Mouse (Mus musculus): Measurements from ENCODE around the gene Stx6. TPM values are rescaled to one million over a fixed set of nuclear protein-coding genes. Genes with fewer than 3 reads are reported as not detected.

Stx6 gene
- total RNA-seq (2021), result 10 to 100 TPM; 11.8 to 13.0 TPM
- long read RNA-seq, experiment 1, full-length matches to known transcripts, result 18 of 19 reads
- long read RNA-seq, experiment 1, partial matches to known transcripts, result 0 of 19 reads
- long read RNA-seq, experiment 1, other reads (novel, unspliced or antisense), result 1 of 19 reads
- long read RNA-seq, experiment 2, full-length matches to known transcripts, result 17 of 18 reads
- long read RNA-seq, experiment 2, partial matches to known transcripts, result 1 of 18 reads
- long read RNA-seq, experiment 2, other reads (novel, unspliced or antisense), result 0 of 18 reads

DNA sequence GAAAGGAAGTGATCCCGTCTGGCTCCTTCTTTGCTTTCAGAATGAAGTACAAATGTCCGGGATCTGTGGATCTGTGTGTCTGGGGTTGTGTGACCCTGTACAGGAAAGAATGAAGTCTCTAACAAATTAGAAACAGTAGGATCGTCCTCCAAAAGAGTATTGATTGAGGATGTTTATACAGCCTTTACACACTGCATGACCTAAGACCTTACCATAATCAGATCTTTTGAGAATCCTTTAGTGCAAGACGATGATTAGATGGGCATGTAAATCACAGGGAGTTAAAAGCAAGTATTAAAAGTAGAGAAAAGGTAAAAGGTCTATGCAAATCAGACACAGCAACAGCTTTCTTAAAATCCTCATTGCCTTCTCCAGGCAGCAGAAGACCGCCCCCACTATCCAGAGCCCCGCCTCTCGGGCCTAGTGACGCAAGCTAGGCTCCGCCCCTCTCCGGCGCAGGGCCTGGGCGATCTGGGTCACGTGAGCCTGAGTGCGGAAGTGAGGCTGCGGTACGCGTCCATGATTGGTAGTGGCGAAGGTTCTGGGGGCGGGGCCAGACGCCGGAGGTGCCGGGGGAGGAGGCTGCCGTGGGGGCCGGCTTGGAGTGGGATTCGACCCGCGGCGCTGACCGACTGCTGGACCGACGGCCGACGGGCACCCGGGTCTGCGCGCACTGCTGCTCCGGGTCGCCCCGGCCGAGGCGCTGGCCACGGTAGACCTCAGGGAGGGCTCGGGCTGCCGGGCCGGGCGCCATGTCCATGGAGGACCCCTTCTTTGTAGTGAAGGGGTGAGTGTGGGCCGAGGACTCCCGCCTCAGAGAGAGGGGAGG lies at the start of gene Stx6:
Stx6 (plus strand) TSS at position 575 of the 829 bp plus-strand sequence.
- DNase-seq (ENCODE audit: low spot score), result peak; percentile 98

DNA sequence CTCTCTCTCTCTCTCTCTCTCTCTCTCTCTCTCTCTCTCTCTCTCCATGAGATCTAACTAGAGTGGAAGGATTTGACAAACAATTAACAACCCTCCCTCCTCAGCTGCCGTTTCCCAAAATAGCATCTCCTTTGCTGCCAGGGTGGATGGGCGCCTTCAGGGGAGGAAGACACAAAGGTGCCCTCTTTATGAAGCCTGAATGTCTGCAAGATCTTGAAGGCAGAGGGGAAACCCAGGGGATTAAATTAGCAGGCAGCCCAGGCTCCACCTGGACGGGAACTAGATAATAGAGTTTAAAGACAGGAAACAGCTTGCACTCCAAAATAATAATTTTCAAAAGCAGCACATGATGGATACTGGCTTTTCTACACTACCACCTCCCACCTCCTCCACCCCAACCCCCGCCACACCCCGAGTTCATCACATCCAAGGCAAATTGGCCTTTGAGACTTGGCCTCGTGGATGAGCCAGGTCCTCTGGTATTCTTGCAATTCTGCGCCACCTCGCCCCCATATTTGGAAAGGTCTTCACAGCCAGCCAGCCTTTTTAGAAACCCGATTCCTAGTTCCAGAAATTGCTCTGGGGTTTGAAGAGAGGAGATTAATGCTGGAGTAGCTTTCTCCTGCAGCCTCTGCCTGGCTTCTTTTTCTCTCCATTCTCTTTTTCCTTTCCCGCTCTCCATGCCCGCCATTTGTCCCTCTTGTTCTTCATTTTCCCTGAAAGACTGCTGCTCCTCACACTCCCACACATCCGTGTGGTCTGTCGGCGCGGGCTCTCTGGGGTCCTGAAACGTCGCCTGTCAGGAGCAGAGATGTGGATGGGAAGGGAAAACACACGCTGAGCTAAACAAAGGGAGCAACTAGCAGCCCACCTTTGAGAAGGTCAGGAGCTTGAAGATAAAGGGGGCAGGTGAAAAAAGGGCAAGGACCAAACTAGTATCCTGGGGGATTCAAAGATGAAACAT lies 48.8 kb upstream of the Stx6 start:
- peak; percentile 57 for DNase-seq (ENCODE audit: low spot score)

DNA sequence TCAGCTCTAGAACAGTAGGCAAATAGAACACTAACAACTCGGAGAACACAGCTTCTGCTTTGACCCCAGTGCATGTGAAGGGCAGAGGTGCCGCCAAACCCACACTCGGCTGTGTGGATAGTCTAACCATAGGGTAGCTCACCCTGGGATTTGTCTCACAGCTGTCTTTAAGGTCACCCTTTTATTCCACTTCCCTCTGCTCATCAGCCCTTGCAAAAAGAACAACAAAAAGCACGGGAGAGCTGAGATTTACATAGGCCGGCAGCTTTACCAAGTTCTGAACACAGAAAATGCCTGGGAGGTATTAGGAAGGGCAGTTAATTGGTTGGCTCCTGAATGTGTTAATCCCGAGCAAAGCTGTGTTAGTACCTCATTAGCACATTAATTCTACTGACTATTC lies 47.0 kb upstream of the Stx6 start:
- DNase-seq (ENCODE audit: low spot score), result no peak

DNA sequence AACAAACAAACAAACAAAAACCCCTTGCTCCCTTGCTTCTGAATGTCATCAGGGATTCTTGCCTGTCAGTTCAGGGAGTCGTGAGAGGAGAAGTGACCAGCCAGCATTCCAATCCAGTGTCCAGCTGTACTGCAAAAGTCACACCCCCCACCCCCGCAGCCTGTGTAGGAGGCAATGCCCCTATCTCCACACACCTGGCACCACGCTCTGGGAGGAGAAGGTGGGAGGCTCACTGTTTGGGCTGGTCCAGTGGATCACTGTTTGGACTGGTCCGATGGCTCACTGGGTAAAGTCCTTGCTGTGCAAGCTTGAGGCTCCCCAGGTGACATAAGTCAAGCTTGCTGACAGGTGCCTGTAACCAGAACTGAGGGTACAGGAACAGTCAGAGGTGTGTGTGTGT lies 46.4 kb upstream of the Stx6 start:
- DNase-seq (ENCODE audit: low spot score), result no peak

- DNase-seq (ENCODE audit: low spot score), result no peak
These were observed 45.6 kb upstream of the Stx6 start for GRCm38 (mm10) chr1:155112875-155113274.

DNA sequence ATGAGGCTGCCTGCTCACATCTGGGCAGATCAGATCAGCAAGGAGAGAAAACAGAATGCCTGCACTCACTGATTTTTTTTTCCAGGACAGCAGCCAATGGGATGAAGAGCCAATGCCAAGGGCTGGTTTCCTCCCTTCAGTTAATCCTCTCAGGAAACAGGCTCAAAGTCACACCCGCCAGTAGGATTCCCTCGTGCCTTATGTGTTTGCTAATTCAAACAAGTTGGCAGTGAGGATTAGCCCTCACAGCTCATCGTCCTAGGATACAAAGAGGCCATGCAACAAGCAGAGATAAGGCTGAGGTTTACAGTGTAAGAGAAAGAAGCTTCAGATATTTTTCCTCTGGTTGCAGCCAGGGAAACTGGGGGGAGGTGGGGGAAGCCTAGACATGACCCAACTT lies 44.6 kb upstream of the Stx6 start:
- no peak for DNase-seq (ENCODE audit: low spot score)

GRCm38 (mm10) chr1:155119719-155120118 lies 38.8 kb upstream of the Stx6 start:
- no peak for DNase-seq (ENCODE audit: low spot score)

- peak; percentile 92 for DNase-seq (ENCODE audit: low spot score)
These were observed 36.3 kb upstream of the Stx6 start for GRCm38 (mm10) chr1:155121977-155122939.

- DNase-seq (ENCODE audit: low spot score), result peak; percentile 61
These were observed 34.1 kb upstream of the Stx6 start for GRCm38 (mm10) chr1:155124397-155124796.

DNA sequence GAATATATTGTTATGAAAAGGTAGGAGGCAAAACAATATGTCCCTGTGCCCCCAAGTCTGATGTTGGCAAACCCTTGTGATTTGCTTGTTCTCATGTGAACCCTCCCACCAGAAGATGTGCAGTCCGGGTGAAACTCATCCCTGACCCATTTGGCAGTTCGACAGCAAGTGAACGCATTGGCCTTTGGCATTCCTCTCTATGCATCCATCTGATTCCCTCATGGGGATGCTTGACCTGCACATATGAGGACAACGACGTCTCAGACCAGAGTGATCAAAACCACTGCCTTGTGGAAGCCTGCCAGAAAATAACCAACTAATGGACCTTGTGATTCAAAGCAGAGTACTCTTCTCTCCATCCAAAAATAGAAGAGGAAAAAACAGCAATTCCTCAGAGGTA lies 31.8 kb upstream of the Stx6 start:
- DNase-seq (ENCODE audit: low spot score), result peak; percentile 43

DNA sequence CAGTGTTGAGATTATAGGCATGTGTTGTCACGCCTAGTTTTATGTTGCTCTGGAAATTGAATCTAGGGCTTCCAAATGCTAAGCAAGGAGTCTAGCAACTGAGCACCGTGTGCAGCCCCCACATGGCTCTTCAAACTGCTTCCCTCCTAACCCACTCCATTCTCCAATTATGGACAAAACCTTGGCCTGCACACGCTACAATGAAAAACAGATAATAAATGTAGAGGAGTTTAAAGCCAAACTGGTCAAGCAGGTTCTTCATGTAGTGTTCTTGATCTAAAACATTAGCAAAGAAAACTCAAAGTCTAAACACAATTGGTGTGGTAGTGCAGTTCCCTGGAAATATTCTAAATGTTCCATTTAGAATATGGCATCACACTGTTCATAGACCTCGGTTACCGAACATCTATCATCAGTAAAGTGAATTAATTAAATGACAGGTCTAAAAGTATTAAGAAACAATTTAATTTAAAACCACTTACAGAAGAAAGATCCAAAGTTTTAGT lies 31.0 kb upstream of the Stx6 start:
- no peak for DNase-seq (ENCODE audit: low spot score)

GRCm38 (mm10) chr1:155134866-155135265 lies 23.6 kb upstream of the Stx6 start:
- no peak for DNase-seq (ENCODE audit: low spot score)

GRCm38 (mm10) chr1:155138795-155139194 lies 19.7 kb upstream of the Stx6 start:
- peak; percentile 80 for DNase-seq (ENCODE audit: low spot score)

DNA sequence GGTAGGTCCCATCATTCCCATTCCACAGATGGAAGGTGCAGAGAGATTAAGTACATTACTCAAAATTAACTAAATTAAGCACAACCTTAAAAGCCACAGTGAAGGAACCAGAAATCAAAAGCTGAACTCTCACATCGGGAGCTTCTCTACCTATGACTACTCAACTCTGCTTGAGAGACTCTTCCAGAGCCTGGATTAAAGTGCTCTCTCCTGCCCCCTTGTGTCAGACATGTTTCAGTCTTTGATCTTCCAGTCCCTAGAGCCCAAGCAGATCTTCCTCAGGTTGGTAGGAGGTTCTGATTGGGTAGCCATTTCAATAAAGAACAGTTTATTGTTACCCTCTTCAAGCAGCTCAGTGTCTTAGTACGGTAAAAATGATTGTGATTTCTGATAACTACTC lies 18.4 kb upstream of the Stx6 start:
- peak; percentile 85 for DNase-seq (ENCODE audit: low spot score)

GRCm38 (mm10) chr1:155145620-155146019 lies 12.9 kb upstream of the Stx6 start:
- no peak for DNase-seq (ENCODE audit: low spot score)

DNA sequence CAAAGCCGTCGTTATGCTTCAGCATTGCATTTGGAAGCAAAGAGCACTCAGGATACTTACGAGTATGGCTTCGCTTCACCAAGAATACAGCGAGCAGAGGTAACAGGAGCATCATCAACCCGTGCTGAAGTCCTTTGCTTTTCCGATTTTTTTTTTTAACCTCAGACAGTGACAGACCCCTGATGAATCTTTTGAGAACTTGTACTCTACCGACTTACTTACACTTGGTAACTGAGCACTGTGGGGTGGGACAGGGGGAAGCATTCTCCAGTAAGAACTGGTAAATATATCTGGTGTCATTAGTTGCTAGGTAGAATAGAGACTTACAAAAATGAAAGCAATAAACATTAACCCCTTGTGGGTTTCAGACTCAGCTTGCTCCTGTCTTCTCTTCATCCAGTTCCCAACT lies 11.9 kb upstream of the Stx6 start, which contains the start of gene Mr1:
Mr1 (minus strand) TSS at position 243 of the 409 bp plus-strand sequence.
- peak; percentile 53 for DNase-seq (ENCODE audit: low spot score)

- no peak for DNase-seq (ENCODE audit: low spot score)
These were observed 11.3 kb upstream of the Stx6 start for GRCm38 (mm10) chr1:155147228-155147627.

GRCm38 (mm10) chr1:155149403-155149802 lies 9.1 kb upstream of the Stx6 start:
- no peak for DNase-seq (ENCODE audit: low spot score)

DNA sequence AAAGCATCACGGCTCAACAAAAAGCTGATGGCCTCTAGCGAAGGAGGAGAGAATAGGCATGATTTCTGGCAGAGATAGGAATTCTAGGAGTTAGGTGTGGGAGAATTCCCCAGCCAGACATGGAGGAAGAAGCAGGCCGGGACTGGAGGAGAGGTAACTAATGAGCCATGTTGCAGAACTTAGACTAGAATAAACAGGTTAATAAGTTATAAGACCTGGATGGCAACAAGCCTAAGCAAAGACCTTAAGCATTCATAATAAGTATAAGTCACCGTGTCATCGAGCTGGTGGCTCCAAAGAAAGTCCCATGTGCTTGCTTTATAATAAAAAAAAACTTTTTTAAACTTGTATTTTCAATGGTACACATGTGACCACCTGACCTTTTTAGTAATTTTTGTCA lies 7.7 kb upstream of the Stx6 start:
- no peak for DNase-seq (ENCODE audit: low spot score)

- no peak for DNase-seq (ENCODE audit: low spot score)
These were observed 4.6 kb upstream of the Stx6 start for GRCm38 (mm10) chr1:155153906-155154305.

All from gastrocnemius, adult 18-20 months (tissue).